Mouse (Mus musculus) kidney, embryonic 16.5 days (tissue): Measurements from ENCODE around the gene Bet1l. TPM values are rescaled to one million over a fixed set of nuclear protein-coding genes. Genes with fewer than 3 reads are reported as not detected.

Experiments used
- ATAC-seq: fragments of 200-750 bp; cut with Nextera tagmentation; 2 replicates; pipeline ENCODE4 v1.8.0; 2017; ENCODE audit warnings: moderate TSS enrichment; ENCODE audit not compliant: low FRiP score, low TSS enrichment
- H3K27ac ChIP-seq: fragments of 300-500 bp; sonication (generic); 2 replicates; pipeline ENCODE4 v1.5.1; 2014; ENCODE audit warnings: low read length
- H3K27me3 ChIP-seq: fragments of 300-500 bp; sonication (generic); 2 replicates; pipeline ENCODE4 v1.6.1; 2014; ENCODE audit warnings: low read length, control low read depth, mixed read lengths; ENCODE audit not compliant: insufficient read depth
- H3K36me3 ChIP-seq: fragments of 300-500 bp; sonication (generic); 2 replicates; pipeline ENCODE4 v1.6.1; 2014; ENCODE audit warnings: low read length, control low read depth, mixed read lengths; ENCODE audit not compliant: insufficient read depth
- H3K4me1 ChIP-seq: fragments of 300-500 bp; sonication (generic); 2 replicates; pipeline ENCODE4 v1.6.1; 2014; ENCODE audit warnings: low read length, control low read depth, mixed read lengths; ENCODE audit not compliant: insufficient read depth
- H3K4me2 ChIP-seq: fragments of 300-500 bp; sonication (generic); replicated peaks from 2 replicates; pipeline ENCODE4 v1.6.1; 2014; ENCODE audit warnings: low read depth, low read length
- H3K4me3 ChIP-seq: fragments of 300-500 bp; sonication (generic); 2 replicates; pipeline ENCODE4 v1.5.1; 2014; ENCODE audit warnings: mild to moderate bottlenecking, low read length
- H3K9ac ChIP-seq: fragments of 300-500 bp; sonication (generic); replicated peaks from 2 replicates; pipeline ENCODE4 v1.6.1; 2014; ENCODE audit warnings: low read length
- H3K9me3 ChIP-seq: fragments of 300-500 bp; sonication (generic); 2 replicates; pipeline ENCODE4 v1.6.1; 2016; ENCODE audit warnings: low read length, control low read depth
- WGBS: fragments of 180-500 bp; shearing (Covaris S2); extraction: QIAGEN DNeasy Blood & Tissue Kit; methylation state at CpG from one replicate; pipeline ENCODE4 v1.1.7; 2014; 5-methylcytosine and 5-hydroxymethylcytosine counted together
- polyA plus RNA-seq: library from polyadenylated mRNA; unstranded; fragments of >200 nt; fragmentation: Nextera tagmentation; extraction: Ambion mirVana; gene quantifications from 2 replicates; pipeline ENCODE4 v1.2.1, GENCODE M21; 2015

Bet1l gene
- polyA plus RNA-seq, 1 experiment from 2014 or later = 42.1 TPM

- H3K27me3 ChIP-seq = no peaks in the 10 kb centered on the region
- WGBS = 84% methylated on average over 12 of the region's 12 CpGs
- no peak for ATAC-seq
- H3K9me3 ChIP-seq = no peaks in the 10 kb centered on the region
- no peaks in the 10 kb centered on the region for H3K4me1 ChIP-seq
- H3K36me3 ChIP-seq = peaks cover 55% of the 10 kb centered on the region
- no peak overlapping the region for H3K4me2 ChIP-seq
- no peak overlapping the region for H3K4me3 ChIP-seq
- no peak overlapping the region for H3K27ac ChIP-seq
- H3K9ac ChIP-seq = no peak overlapping the region
Observed at GRCm38 (mm10) chr7:140864761-140865160, 7.4 kb upstream of the Bet1l start.

GRCm38 (mm10) chr7:140860728-140861127 is 3.4 kb upstream of the Bet1l start:
- peaks cover 63% of the 10 kb centered on the region for H3K36me3 ChIP-seq
- peaks cover 12% of the 10 kb centered on the region for H3K4me1 ChIP-seq
- no peak overlapping the region for H3K4me2 ChIP-seq
- no peaks in the 10 kb centered on the region for H3K27me3 ChIP-seq
- ATAC-seq = no peak
- H3K9ac ChIP-seq = no peak overlapping the region
- no peak overlapping the region for H3K4me3 ChIP-seq
- WGBS = 87% methylated on average over 5 of the region's 5 CpGs
- H3K27ac ChIP-seq = no peak overlapping the region
- no peaks in the 10 kb centered on the region for H3K9me3 ChIP-seq

GRCm38 (mm10) chr7:140859997-140860396 is 2.6 kb upstream of the Bet1l start:
- ATAC-seq = no peak
- 68% methylated on average over 6 of the region's 6 CpGs for WGBS
- Histone ChIP-seq H3K27ac (no peak overlapping the region), H3K36me3 (peaks cover 63% of the 10 kb centered on the region), H3K4me2 (no peak overlapping the region), H3K9me3 (no peaks in the 10 kb centered on the region), H3K27me3 (no peaks in the 10 kb centered on the region), H3K9ac (no peak overlapping the region), H3K4me3 (no peak overlapping the region), H3K4me1 (peaks cover 18% of the 10 kb centered on the region)

GRCm38 (mm10) chr7:140858746-140859145 is 1.4 kb upstream of the Bet1l start:
- 94% methylated on average over 8 of the region's 8 CpGs for WGBS
- no peak for ATAC-seq
- peaks cover 20% of the 10 kb centered on the region for H3K4me1 ChIP-seq
- H3K27me3 ChIP-seq = no peaks in the 10 kb centered on the region
- peaks cover 58% of the 10 kb centered on the region for H3K36me3 ChIP-seq
- H3K27ac ChIP-seq = no peak overlapping the region
- H3K9ac ChIP-seq = peak overlapping the region; percentile 93; the same call in 1 of the 2 replicates
- peak overlapping the region; percentile 92; the same call in 1 of the 2 replicates for H3K4me3 ChIP-seq
- H3K4me2 ChIP-seq = peak overlapping the region; percentile 99
- H3K9me3 ChIP-seq = no peaks in the 10 kb centered on the region

GRCm38 (mm10) chr7:140856785-140857549 is 410 bp downstream of the Bet1l start, which contains the start of gene Ric8a:
Ric8a (plus strand) TSS chr7:140856957.
- Histone ChIP-seq H3K27me3 (no peaks in the 10 kb centered on the region), H3K4me3 (peak within 1 kb of the TSS; percentile 92), H3K9ac (peak within 1 kb of the TSS; percentile 93), H3K9me3 (no peaks in the 10 kb centered on the region), H3K27ac (peak within 1 kb of the TSS; percentile 91), H3K36me3 (peaks cover 57% of the 10 kb centered on the region), H3K4me2 (peak within 1 kb of the TSS; percentile 99), H3K4me1 (peaks cover 20% of the 10 kb centered on the region)
- WGBS = under 1% methylated on average over 50 of the region's 50 CpGs
- peak; percentile 86 for ATAC-seq

GRCm38 (mm10) chr7:140855860-140856784 is 1.3 kb downstream of the Bet1l start, which contains the start of gene Gm45785:
Gm45785 (minus strand) TSS chr7:140856331.
- 1% methylated on average over 50 of the region's 51 CpGs for WGBS
- Histone ChIP-seq H3K9ac (peak within 1 kb of the TSS; percentile 93), H3K4me1 (peaks cover 20% of the 10 kb centered on the region), H3K4me2 (peak within 1 kb of the TSS; percentile 99), H3K27ac (peak within 1 kb of the TSS; percentile 91), H3K9me3 (no peaks in the 10 kb centered on the region), H3K27me3 (no peaks in the 10 kb centered on the region), H3K4me3 (peak within 1 kb of the TSS; percentile 92), H3K36me3 (peaks cover 56% of the 10 kb centered on the region)
- peak; percentile 84 for ATAC-seq

- peaks cover 20% of the 10 kb centered on the region for H3K4me1 ChIP-seq
Observed at GRCm38 (mm10) chr7:140855181-140855580, 2.2 kb downstream of the Bet1l start.

GRCm38 (mm10) chr7:140854483-140854882 is 2.9 kb downstream of the Bet1l start:
- ATAC-seq = no peak
- Histone ChIP-seq H3K9ac (no peak overlapping the region), H3K9me3 (no peaks in the 10 kb centered on the region), H3K27me3 (no peaks in the 10 kb centered on the region), H3K4me1 (peaks cover 20% of the 10 kb centered on the region), H3K27ac (no peak overlapping the region), H3K4me2 (no peak overlapping the region), H3K4me3 (no peak overlapping the region), H3K36me3 (peaks cover 40% of the 10 kb centered on the region)
- 87% methylated on average over 18 of the region's 18 CpGs for WGBS

More at GRCm38 (mm10) chr7:140855181-140855580, 2.2 kb downstream of the Bet1l start:
- Histone ChIP-seq H3K27ac (no peak overlapping the region), H3K9me3 (no peaks in the 10 kb centered on the region), H3K4me3 (peak overlapping the region; percentile 92), H3K27me3 (no peaks in the 10 kb centered on the region), H3K4me2 (peak overlapping the region; percentile 99), H3K9ac (peak overlapping the region; percentile 93), H3K36me3 (peaks cover 47% of the 10 kb centered on the region)
- WGBS = 71% methylated on average over 9 of the region's 9 CpGs
- no peak for ATAC-seq

- WGBS = 82% methylated on average over 9 of the region's 9 CpGs
- peaks cover 29% of the 10 kb centered on the region for H3K36me3 ChIP-seq
- no peak overlapping the region for H3K4me3 ChIP-seq
- peaks cover 17% of the 10 kb centered on the region for H3K4me1 ChIP-seq
- H3K4me2 ChIP-seq = no peak overlapping the region
- no peak for ATAC-seq
- H3K27me3 ChIP-seq = no peaks in the 10 kb centered on the region
- no peak overlapping the region for H3K9ac ChIP-seq
- H3K27ac ChIP-seq = no peak overlapping the region
- no peaks in the 10 kb centered on the region for H3K9me3 ChIP-seq
Observed at GRCm38 (mm10) chr7:140853386-140853785, 4.0 kb downstream of the Bet1l start.
